Mouse (Mus musculus) layer of hippocampus, adult 9-10 months (tissue): ENCODE measurements at regions not wholly inside any gene's neighbourhood (a gene's known extent, or its start where the extent isn't known, plus 50 kb on each side); places are given as distances from the start of the nearest gene placed in this dataset.
A peak's percentile ranks its signal among the peaks of the same experiment; 100 is the strongest.
"Not testable (repeated sequence)": the region's sequence is repeated elsewhere in the genome, so short reads cannot be mapped to it uniquely, and the experiment has no call there.

Source experiments
- DNase-seq: peaks from one replicate; pipeline ENCODE4 v3.0.0; 2022; ENCODE audit warnings: low spot score

DNA sequence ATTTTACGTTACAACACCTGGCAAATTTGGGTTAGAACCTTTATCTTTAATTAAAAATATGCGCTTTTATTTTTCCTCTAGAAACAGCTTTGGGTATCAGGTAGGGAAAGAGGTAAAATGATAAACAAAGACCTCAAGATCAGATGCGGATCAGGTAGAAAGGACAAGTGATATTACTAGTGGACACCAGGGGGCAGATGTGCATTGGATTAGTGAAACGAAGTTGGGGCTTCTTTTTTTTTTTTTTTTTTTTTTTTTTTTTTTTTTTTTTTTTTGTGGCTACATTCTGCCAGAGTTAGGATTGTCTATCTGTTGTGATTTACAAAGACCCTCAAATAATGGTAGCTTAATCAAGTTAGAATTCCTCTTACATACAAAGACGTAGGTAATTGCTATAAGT is 153.8 kb downstream of the Cd109 start:
- DNase-seq, result peak; percentile 15

DNA sequence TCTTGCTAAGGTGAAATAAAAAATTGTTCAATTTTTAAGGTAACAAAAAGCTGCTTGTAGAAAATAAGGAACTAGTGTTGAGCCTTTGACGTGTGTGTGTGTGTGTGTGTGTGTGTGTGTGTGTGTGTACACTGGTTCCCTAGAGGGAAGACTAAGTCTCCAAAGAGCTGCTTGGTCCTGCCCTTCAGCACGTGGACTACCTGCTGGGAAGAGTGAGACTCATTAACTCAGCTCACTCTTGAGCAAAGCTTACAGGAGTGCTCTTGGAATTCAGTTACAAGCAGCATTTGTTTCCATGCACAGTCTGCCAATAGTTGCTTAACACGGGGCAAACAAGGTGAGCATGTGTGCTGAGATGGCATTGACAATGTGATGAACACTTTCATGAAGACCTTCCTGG is 158.6 kb downstream of the Cd109 start:
- no peak for DNase-seq

DNA sequence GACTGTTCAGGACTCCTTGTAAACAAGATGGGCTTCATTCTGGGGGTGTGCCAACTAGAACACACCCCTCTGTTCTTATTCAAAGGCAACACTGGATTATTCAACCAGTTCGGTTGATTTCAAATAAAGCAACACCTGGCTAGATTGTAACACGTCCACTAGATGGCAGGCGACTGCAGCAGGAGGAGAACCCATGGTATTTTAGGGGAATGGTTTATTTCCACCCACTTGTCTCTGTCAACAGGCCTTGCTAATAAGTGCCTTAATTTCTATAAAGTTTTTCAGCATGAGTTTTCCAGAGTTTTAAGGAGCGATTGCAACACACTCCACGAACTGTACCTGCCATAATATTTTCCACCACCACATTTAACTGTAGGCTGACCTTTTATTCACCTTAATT is 160.1 kb downstream of the Cd109 start:
- peak; percentile 9 for DNase-seq

DNA sequence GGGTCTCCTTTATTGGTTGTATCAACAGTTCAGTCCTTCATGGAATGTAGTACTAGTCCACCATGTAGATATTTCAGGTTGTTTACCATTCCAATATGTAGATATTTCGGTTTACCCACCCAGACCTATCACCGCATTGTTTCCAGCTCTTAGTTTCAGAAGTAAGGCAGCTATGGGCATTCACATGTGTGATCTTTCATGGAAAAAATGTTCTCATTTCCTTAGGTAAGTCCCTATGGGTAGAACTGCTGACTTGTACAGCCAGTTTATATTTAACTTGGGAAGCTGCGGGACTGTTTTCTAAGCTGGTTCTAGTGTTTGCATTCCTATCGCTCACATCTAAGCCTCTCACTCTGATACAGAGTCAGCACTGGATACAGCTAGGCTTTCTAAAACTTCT is 165.2 kb downstream of the Cd109 start:
- DNase-seq, result no peak

DNA sequence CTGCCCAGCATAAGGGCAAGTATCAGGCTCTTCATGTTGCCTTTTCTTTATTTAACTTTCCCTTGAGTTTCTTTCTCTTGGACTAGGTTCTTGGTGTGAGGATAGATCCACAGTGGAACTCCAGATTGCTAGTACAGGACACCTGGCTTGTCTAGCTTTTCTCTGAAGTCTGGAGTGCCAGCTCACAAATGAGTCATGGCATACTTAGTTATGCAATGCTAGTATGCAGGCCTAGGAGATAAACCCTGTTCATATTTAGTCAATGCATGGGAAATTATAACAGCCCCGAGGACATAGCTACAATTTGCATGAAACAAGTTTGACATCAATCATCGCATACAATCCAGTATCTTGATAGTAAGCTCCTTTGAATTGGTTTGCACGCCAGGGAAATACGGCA is 167.0 kb downstream of the Cd109 start:
- DNase-seq, result no peak

DNA sequence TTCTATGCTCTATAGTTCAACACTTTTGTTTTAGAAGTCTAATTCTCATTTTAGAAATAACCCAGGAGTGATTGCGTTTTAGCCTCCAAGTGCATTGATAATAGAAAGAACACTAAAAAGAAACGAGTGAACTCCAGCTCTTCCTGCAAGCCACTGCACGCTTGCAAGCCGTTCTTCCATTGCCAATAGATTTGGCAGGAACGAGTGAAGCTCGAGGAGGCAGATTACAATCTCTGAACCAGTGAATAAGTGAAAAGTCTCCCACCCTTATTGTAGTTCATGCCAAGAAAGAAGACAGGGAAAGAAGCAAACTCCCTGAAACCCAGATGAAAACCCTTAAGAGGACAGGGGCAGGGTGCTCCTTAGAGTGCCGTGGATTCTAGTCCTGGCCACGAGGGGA is 167.5 kb downstream of the Cd109 start:
- no peak for DNase-seq

DNA sequence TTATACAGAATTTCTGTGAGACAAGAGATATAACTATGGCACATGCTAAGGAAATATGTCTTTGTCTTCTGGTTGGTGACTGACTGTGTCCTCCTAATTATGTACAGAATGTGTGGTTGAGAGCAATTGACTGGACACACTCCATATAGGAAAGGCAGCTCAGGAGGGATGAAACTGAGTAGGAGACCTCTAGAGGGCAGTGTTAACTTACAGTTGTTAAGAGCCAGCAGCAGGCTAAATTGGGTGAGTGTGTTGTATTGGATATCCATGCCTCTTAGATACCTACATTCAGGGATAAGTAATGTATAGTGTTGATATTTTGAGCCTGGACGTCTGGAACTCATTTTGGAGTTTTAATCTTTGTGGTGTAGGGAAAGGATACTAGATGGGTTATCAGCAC is 172.5 kb downstream of the Cd109 start:
- peak; percentile 59 for DNase-seq

DNA sequence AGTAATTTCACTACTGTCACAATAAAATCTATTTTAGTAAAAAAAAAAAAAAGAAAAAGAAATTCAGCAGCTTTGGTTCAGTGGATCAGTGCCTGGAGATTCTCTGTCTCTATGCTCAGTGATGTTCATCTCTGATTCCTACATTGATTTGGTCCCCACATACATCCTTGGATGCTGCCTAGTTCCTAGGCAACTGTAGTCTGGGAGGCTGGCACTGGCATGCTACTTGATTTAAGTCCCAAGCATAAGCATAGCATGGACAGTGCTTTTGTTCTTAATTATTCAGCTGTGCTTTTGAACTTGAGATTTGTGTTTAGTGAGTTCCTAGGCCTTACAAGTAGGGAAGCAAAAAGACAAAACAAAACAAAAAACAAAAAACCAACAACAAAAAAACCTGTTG is 174.4 kb downstream of the Cd109 start:
- DNase-seq, result no peak

DNA sequence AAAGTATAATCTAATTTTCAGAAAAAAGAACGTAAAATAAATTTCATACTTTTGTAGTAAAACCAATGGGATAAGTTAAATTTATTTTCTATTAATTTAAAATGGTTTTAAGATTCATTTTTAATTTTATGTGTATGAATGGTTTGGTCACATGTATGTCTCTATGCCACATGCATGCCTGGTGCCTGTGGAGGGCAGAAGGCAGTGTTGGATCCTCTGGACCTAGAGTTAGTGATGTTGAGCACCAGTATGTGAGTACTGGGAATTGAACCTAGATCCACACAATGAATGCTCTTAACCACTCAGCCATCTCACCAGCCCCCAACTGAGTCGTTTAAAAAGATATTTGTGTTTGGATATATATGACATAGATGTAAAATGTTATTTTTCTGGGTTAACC is 174.8 kb downstream of the Cd109 start:
- DNase-seq, result no peak

DNA sequence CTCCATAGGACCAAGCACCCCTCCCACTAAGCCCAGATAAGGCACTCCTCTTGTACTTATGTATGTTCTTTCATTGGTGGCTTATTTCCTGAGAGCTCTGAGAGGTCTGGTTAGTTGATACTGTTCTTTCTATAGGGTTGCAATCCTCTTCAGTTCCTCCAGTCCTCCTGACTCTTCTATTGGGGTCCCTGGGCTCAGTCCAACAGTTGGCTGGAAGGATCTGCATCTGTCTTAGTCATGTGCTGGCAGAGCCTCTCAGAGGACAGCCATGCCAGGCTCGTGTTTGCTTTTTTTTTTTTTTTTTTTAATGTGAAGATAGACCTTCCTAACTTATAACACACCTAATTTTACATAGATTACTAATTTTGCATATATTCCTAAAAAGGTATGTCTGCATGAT is 180.5 kb downstream of the Cd109 start:
- DNase-seq, result no peak

DNA sequence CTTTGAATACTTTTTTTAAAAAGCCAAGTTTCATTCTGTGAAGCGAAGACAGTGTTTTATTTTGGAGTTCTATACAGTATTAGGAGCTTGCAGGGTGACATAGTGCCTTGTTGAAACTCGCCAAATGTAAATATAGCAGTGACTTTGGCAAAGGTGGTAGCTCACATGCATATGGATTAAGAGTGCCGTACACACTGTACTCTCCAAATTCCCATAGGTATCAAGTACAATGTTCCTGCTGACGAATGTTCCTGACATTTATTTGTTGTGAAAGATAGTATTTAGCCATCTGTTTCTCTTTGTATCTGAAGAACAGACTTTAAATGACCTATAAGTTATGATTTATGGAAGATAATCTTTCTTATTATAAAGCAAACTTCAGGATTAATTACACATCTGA is 201.9 kb downstream of the Cd109 start:
- DNase-seq, result no peak

DNA sequence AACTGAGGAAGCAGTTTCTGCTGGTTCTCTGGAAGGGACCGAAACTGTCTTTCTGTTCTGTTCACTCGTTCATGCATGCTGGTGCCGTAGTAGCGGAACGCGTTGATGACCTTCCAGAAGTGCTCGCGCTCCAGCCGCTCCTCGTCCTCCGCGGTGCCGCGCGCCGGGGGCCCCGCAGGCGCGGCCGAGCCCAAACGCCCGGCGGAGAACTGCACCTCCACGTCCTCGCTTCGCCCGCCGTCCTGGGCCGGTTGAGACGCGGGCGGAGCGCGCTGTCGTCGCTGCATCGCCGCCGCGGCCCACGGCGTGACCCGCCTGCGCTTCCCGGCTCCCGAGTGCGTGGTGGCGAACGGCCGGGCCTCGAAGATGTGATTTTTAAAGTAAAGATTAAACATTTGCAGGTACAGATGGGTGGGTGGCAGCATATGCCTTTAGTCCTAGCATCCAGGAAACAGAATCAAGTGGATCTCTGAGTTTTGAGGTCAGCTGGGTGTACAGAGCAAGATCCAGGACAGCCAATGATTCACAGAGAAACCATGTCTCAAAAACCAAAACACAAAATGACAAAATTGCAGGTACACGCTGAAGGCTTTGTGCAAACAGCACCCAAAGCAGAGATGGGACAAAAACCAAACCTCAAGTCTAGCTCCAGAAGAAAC is 206.3 kb downstream of the Cd109 start:
- not testable (repeated sequence) for DNase-seq

DNA sequence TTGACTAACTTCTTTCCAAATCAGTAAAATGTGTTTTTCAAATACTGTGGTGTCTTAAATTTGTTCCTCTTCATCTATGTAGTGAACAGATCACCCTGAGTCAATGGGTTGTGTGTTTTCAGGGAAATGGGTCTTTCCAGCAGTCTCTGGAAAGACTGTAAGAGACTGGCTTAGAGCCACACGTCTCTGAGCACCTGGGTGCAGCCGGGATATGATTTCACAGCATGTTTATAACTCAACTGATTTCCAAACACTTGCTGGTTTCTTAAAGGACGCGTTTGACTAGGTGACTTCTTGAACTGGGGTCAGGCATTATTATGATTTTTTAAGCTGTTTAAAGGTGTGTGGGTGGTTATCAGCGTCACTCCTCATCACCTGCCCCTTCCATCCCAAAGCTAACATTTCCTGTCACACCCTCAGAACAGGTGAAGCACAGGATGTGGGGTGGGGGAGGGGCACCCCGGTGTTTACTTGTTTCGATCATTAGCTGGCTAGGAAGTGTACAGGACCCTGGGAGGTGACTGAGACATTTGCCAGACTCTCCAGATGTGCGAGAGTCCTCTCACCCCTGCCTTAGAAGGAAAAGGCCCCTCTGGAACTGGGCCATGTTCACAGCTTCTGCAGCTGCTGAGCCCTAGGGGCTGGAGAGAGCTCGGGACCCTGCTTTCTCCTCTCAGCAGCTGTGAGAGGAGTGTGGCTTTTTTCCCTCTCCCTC is 229.8 kb downstream of the Cd109 start:
- DNase-seq, result no peak

DNA sequence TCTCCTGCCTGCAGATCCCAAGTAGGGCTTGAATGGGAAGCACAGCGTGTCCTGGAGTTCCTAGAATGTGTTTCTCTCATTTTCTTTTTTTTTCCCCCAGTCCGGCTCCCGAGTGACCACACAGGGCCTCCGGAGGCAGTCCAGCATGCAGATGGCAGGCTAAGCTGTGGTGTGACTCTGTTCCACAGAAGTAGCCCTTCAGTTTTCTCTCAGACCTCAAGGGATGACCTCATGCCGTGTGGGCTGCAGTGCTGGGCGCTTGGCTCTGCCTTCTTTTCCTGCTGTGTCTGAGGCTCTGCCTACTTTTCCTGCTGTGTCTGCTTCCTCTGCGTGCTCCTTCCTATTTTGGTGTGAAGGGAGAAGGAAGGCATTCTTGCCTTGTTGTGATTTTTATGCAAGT is 230.8 kb downstream of the Cd109 start:
- DNase-seq, result no peak

DNA sequence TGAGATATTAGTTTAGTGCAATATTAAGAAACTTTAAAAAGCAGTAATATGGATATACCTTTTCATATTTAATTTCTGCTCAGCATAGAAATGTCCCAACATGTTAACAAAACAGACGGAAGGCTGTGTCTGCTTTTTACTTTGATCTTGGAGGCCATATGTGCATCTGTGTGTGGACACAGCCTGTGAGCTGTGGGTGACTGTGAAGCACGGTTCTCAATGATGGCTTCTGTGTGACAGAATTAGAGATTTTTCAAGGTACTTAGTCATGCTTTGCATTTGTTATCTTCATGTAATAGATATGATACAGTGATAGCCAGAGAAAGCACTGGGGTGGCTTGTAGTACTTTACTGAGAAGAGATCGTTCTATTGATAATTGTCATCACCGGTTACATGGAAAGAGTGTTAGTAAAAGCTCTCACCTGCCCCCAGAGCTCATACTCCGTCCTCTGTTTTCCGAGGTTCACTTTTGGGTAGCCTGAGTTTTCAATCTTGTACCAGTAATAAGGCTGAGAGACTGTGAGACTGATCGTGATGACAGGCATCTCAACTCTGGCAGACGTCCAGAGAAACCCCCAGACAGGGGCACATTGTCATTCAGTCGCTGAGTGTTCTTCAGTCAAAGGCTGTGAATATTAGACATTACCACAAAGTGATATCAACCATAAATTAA is 232.7 kb downstream of the Cd109 start:
- no peak for DNase-seq

DNA sequence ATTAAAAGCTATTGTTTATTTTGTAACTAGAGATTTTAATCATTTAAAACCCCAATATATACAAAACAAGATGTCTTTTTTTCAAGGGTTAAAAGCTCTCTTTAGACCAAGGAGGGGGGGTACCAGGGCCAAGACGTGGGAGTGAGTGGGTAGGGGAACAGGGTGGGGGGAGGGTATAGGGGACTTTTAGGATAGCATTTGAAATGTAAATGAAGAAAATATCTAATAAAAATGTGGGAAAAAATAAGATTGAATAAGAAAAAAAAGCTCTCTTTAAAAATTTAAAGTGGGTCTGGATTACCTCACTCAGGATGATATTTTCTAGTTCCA is 233.2 kb downstream of the Cd109 start:
- not testable (repeated sequence) for DNase-seq

DNA sequence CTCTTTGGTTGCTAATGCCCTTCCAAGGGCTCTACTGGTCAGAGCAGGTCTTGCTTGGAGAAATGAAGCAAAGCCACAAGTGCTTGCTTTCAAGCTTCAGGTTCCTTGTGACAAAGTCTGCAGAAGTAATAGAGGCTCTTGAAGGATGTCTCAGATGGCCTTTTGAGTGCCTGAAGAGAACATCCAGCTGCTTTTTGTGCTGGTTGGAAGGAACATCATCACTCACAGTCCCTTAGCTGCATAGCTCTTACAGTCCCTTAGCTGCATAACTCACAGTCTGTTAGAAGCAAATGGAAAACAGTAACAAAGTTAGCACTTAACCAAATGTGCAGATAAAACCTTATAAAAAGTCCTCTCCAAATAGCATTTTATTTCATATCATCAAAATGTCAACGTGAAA is 241.6 kb downstream of the Cd109 start:
- DNase-seq, result no peak

DNA sequence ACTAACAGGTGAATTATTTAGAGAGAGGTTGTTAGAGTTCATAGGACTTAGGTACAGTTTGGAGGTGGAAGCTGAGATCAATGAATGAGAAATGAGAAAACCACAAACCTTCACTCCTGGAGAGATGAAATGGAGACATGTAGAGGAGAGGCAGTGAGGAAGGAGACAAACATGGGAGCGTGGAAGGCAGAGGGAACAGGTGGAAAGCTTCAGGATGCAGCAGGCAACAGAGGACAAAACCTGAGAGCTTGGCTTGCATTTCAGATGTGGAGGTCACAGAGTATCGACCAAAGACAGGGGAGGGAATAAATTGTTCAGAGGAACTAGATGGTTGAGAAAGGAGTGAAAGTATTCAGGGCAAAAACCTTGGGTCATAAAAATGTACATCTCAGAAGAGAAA is 244.6 kb downstream of the Cd109 start:
- DNase-seq, result no peak

DNA sequence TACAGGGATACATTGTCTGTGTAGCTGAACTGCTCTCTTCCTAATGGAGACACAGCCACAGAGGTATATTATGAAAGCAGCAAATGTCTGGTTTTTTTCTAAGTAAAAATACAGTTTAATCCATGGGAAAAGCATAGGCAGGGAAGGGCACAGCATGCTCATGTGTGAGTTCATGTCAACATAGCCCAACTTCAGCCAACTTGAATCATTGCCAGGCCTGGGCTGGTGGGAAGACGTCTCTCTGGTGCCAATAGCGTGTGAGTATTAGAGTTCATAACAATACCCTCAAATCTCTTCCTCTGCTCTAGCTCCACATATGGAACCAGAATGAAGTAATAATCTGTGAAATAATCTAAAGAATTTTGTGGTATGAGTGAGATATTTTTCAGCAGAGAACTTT is 257.2 kb downstream of the Cd109 start:
- DNase-seq, result no peak

DNA sequence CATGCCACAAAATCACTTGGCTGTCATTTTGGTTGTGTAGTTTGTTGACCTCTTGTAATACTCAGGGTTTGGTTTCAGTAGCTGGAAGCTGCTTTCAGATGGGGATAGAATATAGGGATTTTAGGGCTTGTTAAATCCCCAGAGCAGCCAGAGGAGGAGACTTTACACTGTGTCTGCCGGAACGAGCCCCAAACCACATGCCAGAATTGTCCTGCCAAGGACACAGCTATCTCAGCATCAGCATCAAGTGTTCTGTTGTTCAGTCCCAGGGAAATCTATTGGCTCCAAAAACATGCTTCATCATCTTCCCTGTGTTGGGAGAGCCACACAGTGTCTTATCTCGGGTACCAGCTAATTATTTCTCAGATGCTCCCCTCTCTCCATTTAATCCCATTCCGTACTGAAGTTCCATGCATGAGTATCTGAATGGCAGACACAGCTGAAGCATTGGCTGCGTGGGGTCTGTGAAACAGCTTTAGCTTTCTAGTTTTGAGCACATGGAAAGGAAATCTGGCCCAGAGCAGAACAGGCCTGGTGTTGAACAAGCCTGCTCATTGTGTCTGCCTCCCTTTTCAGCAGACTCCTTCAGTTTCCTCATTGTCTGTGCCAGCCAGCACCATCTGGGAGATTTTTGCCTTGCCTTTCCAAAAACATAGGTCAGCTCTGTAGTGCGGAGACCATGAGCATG is 264.8 kb downstream of the Cd109 start:
- DNase-seq, result peak; percentile 40

DNA sequence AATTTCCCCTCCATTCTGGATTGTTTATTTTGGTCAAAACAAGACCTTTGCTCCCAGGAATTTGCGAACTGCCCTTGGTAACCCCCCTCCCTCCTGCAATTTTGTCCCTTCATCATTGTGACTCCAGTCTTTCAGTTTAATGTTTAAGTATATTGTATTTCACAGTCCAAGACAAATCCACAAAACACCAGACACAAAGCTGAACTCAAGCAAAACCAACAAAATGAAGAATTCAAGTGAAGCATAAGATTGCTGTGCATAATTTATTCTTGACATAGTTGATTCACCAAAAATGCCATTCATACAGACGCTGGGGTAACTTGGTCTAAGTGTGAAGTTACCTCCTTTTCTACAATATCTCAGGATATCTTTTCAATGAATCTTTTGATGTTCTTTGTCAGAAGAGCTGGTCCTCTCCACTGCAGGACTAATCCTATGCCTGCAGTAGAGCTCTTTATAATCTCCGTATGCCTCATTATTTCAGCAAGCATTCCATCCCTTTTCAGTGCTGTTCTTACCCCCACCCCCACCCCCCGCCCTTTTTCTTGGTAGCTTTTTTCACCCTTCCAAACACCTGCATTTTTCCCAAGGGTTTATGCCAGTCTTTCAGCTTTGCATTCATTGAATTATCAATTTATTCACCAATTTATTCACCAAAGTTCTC is 265.4 kb downstream of the Cd109 start:
- DNase-seq, result no peak

DNA sequence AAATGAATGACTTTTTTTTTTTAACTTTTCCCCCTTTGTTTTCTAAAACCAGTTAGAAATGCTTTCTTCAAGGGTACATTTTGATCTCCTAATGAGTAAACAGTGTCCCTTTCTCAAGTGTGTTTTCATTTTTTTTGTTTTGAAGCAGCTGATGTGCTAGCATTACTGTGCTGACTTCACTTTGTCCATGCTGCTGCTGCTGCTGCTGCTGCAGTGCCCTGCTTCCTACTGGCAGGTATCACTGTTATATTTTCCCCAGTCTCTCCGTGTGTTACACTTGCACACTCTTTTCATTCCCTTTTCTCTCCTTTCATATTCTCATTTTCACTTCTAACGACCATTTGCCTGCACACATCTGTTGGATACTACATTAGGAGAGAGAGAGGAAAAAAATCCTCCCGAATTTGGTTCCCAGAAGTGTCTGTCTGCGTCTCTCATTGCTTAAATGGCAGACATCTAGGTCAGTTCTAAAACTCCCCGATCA is 266.0 kb downstream of the Cd109 start:
- DNase-seq, result no peak
